Mouse (Mus musculus): ENCODE results near the gene Celf5.

The Celf5 gene

GRCm38 (mm10) chr10:81482533-81482889 is at the start of gene Celf5:
Gene Celf5 (minus strand): TSS chr10:81482709.
- no peak for DNase-seq (ENCODE audit: low spot score in 2 of 2)

- DNase-seq (ENCODE audit: low spot score in 2 of 2) = peak in 1 of 2 experiments; percentile 38
Measured at GRCm38 (mm10) chr10:81526779-81527178, 44.3 kb upstream of the Celf5 start.

- no peak for DNase-seq (ENCODE audit: low spot score in 2 of 2)
Measured at GRCm38 (mm10) chr10:81525017-81525694, 42.6 kb upstream of the Celf5 start.

- DNase-seq (ENCODE audit: low spot score in 2 of 2) = no peak
Measured at GRCm38 (mm10) chr10:81524051-81524605, 41.6 kb upstream of the Celf5 start, which contains the start of gene Gna15. Gene Gna15 (minus strand): TSS chr10:81524225.

GRCm38 (mm10) chr10:81523570-81523969 is 41.1 kb upstream of the Celf5 start:
- DNase-seq (ENCODE audit: low spot score in 2 of 2) = no peak

GRCm38 (mm10) chr10:81523142-81523541 is 40.6 kb upstream of the Celf5 start:
- no peak for DNase-seq (ENCODE audit: low spot score in 2 of 2)

GRCm38 (mm10) chr10:81519978-81520365 is 37.5 kb upstream of the Celf5 start:
- no peak for DNase-seq (ENCODE audit: low spot score in 2 of 2)

GRCm38 (mm10) chr10:81519227-81519977 is 36.9 kb upstream of the Celf5 start:
- no peak for DNase-seq (ENCODE audit: low spot score in 2 of 2)

- DNase-seq (ENCODE audit: low spot score in 2 of 2) = no peak
Measured at GRCm38 (mm10) chr10:81518546-81518945, 36.0 kb upstream of the Celf5 start.

GRCm38 (mm10) chr10:81517227-81517626 is 34.7 kb upstream of the Celf5 start:
- no peak for DNase-seq (ENCODE audit: low spot score in 2 of 2)

- no peak for DNase-seq (ENCODE audit: low spot score in 2 of 2)
Measured at GRCm38 (mm10) chr10:81513798-81514197, 31.3 kb upstream of the Celf5 start.

- DNase-seq (ENCODE audit: low spot score in 2 of 2) = no peak
Measured at GRCm38 (mm10) chr10:81510246-81510810, 27.8 kb upstream of the Celf5 start.

- no peak for DNase-seq (ENCODE audit: low spot score in 2 of 2)
Measured at GRCm38 (mm10) chr10:81507691-81508489, 25.4 kb upstream of the Celf5 start.

GRCm38 (mm10) chr10:81507095-81507494 is 24.6 kb upstream of the Celf5 start:
- DNase-seq (ENCODE audit: low spot score in 2 of 2) = no peak

GRCm38 (mm10) chr10:81505016-81505664 is 22.6 kb upstream of the Celf5 start:
- no peak for DNase-seq (ENCODE audit: low spot score in 2 of 2)

- peak; percentile 72 to 83 for DNase-seq (ENCODE audit: low spot score in 2 of 2)
Measured at GRCm38 (mm10) chr10:81502658-81503057, 20.1 kb upstream of the Celf5 start.

- DNase-seq (ENCODE audit: low spot score in 2 of 2) = no peak
Measured at GRCm38 (mm10) chr10:81501863-81502262, 19.4 kb upstream of the Celf5 start.

GRCm38 (mm10) chr10:81500032-81500431 is 17.5 kb upstream of the Celf5 start, which contains the start of gene S1pr4:
Gene S1pr4 (minus strand): TSS chr10:81500132.
- no peak for DNase-seq (ENCODE audit: low spot score in 2 of 2)

GRCm38 (mm10) chr10:81499250-81499901 is 16.9 kb upstream of the Celf5 start:
- no peak for DNase-seq (ENCODE audit: low spot score in 2 of 2)

Measured in right cerebral cortex, postnatal 36 days (tissue).